Mouse (Mus musculus) layer of hippocampus, adult 9-10 months (tissue): ENCODE measurements around the gene Scgb1b7.
"Not testable (repeated sequence)": the region's sequence is repeated elsewhere in the genome, so short reads cannot be mapped to it uniquely, and the experiment has no call there.

Experiments
- DNase-seq: peaks from one replicate; pipeline ENCODE4 v3.0.0; 2022; ENCODE audit warnings: low spot score

Scgb1b7 gene

DNA sequence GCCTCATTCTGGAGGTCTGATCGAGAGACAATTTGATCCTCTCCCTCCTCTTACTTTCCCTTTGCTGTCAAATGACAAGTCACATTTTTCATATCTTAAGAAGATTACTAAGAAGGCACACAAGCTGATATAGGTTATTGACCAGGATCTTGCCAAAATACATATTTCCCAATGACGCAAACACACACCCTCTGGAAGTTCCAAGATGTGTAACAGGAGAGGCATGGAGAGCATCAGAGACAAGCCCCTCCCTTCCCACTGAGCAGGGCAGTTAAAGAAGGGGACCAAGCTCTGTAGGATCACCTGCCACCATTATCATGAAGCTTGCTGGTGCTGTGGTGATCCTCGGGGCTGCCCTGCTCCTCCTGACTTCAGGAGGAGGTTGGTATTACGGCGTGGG lies at the start of gene Scgb1b7:
Gene Scgb1b7 (plus strand): TSS at position 301 of the 400 bp plus-strand sequence.
- not testable (repeated sequence) for DNase-seq

DNA sequence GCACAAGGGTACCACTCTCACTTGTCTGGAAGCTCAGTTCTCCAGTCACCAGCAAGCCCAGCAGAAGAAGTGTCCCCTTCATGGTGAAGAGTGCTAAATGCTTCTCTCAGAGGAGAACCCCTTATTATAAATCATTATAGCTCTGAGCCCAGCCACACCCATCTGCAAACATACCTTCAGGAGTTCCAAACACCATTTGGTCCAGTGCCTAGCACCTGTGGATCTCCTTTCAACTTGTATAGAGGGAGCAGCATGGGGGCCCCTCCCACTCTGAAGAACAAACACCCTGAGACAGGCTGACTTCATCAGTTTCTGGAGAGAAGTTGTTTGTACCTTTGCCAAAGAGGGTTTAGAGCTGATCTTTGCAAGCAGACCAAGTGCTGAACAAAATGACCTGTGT lies 6.8 kb upstream of the Scgb1b7 start, which contains the start of gene Scgb2b7:
Gene Scgb2b7 (minus strand): TSS at position 101 of the 400 bp plus-strand sequence.
- DNase-seq = not testable (repeated sequence)
